Mouse (Mus musculus) heart, embryonic 14.5 days (tissue): Measurements from ENCODE around the gene Polq. TPM values are rescaled to one million over a fixed set of nuclear protein-coding genes. Genes with fewer than 3 reads are reported as not detected.

Experiments
- ATAC-seq: fragments of 200-750 bp; cut with Nextera tagmentation; 2 replicates; pipeline ENCODE4 v1.8.0; 2017; ENCODE audit warnings: low read depth, moderate TSS enrichment; ENCODE audit not compliant: insufficient number of reproducible peaks, insufficient read depth, low FRiP score
- H3K27ac ChIP-seq, 2 experiments: fragments of 200-500 bp in 1 of 2; fragments of 300-500 bp in 1 of 2; sonication (generic) in 1 of 2; replicated peaks in 1 of 2; 2 replicates each; pipeline ENCODE4 v1.5.1; 2012 to 2014; ENCODE audit warnings: low read depth in 2 of 2, low read length in 2 of 2, control low read depth in 1 of 2, mild to moderate bottlenecking in 1 of 2, mixed read lengths in 1 of 2; ENCODE audit not compliant: control insufficient read depth in 1 of 2, insufficient read depth in 1 of 2
- H3K27me3 ChIP-seq: fragments of 300-500 bp; sonication (generic); 2 replicates; pipeline ENCODE4 v1.6.1; 2014; ENCODE audit warnings: mild to moderate bottlenecking, low read length, control low read depth; ENCODE audit not compliant: control insufficient read depth, insufficient read depth
- H3K36me3 ChIP-seq: fragments of 300-500 bp; sonication (generic); 2 replicates; pipeline ENCODE4 v1.6.1; 2014; ENCODE audit warnings: mild to moderate bottlenecking, control low read depth, low read length, mixed read lengths; ENCODE audit not compliant: control insufficient read depth, insufficient read depth
- H3K4me1 ChIP-seq, 2 experiments: fragments of 200-500 bp in 1 of 2; fragments of 300-500 bp in 1 of 2; sonication (generic) in 1 of 2; 2 replicates each; pipeline ENCODE4 v1.6.1; 2012 to 2014; ENCODE audit warnings: low read length in 2 of 2, control low read depth in 1 of 2, mixed read lengths in 1 of 2; ENCODE audit not compliant: control insufficient read depth in 2 of 2, insufficient read depth in 2 of 2
- H3K4me2 ChIP-seq: fragments of 300-500 bp; sonication (generic); 2 replicates; pipeline ENCODE4 v1.6.1; 2014; ENCODE audit warnings: mild to moderate bottlenecking, low read length
- H3K4me3 ChIP-seq, 2 experiments: fragments of 200-500 bp in 1 of 2; fragments of 300-500 bp in 1 of 2; sonication (generic) in 1 of 2; 2 replicates each; pipeline ENCODE4 v1.5.1; 2012 to 2014; ENCODE audit warnings: low read length in 2 of 2, mild to moderate bottlenecking in 2 of 2, control low read depth in 1 of 2, low read depth in 1 of 2, moderate library complexity in 1 of 2; ENCODE audit not compliant: control insufficient read depth in 1 of 2, insufficient read depth in 1 of 2
- H3K9ac ChIP-seq: fragments of 300-500 bp; sonication (generic); 2 replicates; pipeline ENCODE4 v1.6.1; 2014; ENCODE audit warnings: mild to moderate bottlenecking, low read length
- H3K9me3 ChIP-seq: fragments of 300-500 bp; sonication (generic); 2 replicates; pipeline ENCODE4 v1.6.1; 2016; ENCODE audit warnings: low read length, control low read depth; ENCODE audit not compliant: control insufficient read depth
- WGBS: fragments of 180-500 bp; shearing (Covaris S2); extraction: QIAGEN DNeasy Blood & Tissue Kit; methylation state at CpG from one replicate; pipeline ENCODE4 v1.1.7; 2014; 5-methylcytosine and 5-hydroxymethylcytosine counted together
- polyA plus RNA-seq: library from polyadenylated mRNA; unstranded; fragments of >200 nt; fragmentation: Nextera tagmentation; extraction: Ambion mirVana; gene quantifications from 2 replicates; pipeline ENCODE4 v1.2.1, GENCODE M21; 2014

Polq gene
- polyA plus RNA-seq, 1 experiment from 2014 or later, result 4.4 TPM

- WGBS, result 55% methylated on average over 5 of the region's 5 CpGs
- Histone ChIP-seq H3K4me2 (peak overlapping the region; percentile 76), H3K27ac (no peak overlapping the region), H3K27me3 (no peaks in the 10 kb centered on the region), H3K4me1 (peaks cover 0 to 15% of the 10 kb centered on the region in 2 experiments; a peak in 2 of 4 replicates), H3K4me3 (peak overlapping the region; percentile 70 to 82), H3K9me3 (no peaks in the 10 kb centered on the region), H3K9ac (peak overlapping the region; percentile 83), H3K36me3 (peaks cover 11% of the 10 kb centered on the region; the same call in 1 of the 2 replicates)
- ATAC-seq, result no peak
Observed at GRCm38 (mm10) chr16:37012336-37012735, 750 bp downstream of the Polq start.

DNA sequence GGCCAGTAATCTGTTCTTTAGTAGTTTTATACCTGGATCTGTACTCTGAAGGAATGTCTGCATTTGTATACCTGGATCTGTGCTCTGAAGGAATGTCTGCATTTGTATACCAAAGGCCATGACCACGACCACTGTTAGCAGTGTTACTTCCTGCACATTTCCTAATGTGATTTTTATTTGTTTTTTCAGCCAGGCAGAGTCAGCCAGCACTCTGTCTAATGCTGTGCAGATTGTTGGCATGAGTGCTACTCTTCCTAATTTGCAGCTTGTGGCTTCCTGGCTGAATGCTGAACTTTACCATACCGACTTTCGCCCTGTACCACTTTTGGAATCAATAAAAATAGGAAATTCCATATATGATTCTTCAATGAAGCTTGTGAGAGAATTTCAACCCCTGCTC, 16.0 kb downstream of the Polq start:
- Histone ChIP-seq H3K9ac (no peak overlapping the region), H3K27ac (no peak overlapping the region), H3K27me3 (no peaks in the 10 kb centered on the region), H3K4me1 (no peaks in the 10 kb centered on the region), H3K36me3 (peaks cover 10% of the 10 kb centered on the region; the same call in 1 of the 2 replicates), H3K4me2 (no peak overlapping the region), H3K9me3 (no peaks in the 10 kb centered on the region), H3K4me3 (no peak overlapping the region)
- 71% methylated on average over 3 of the region's 3 CpGs for WGBS
- no peak for ATAC-seq

DNA sequence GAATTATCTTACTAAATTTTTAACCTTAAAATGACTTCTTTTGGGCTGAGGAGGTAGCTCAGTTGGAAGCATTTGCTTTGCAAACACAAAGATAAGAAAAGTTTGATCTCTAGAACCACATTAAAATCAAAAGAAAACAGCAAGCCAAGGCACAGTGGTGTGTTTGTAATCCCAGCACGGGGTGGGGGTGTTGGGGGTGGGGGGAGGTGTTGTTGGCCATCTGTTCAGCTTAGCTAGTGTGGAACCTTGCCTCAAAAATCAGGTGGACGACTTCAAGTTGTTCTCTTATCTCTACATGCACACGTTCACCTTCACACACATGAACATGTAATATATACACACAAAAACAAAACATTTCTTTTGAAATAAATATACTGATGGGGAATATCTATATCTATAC, 20.4 kb downstream of the Polq start:
- WGBS, result 52% methylated on average over 3 of the region's 3 CpGs
- no peak overlapping the region for H3K9ac ChIP-seq

GRCm38 (mm10) chr16:37034751-37035150, 23.2 kb downstream of the Polq start:
- ATAC-seq, result no peak
- Histone ChIP-seq H3K4me1 (no peaks in the 10 kb centered on the region), H3K9ac (no peak overlapping the region), H3K36me3 (peaks cover 26% of the 10 kb centered on the region), H3K4me2 (no peak overlapping the region), H3K9me3 (no peaks in the 10 kb centered on the region), H3K4me3 (no peak overlapping the region), H3K27me3 (no peaks in the 10 kb centered on the region), H3K27ac (no peak overlapping the region)
- 97% methylated on average over 8 of the region's 8 CpGs for whole genome bisulfite sequencing

More for the DNA sequence above, 20.4 kb downstream of the Polq start:
- Histone ChIP-seq H3K4me3 (no peak overlapping the region), H3K27ac (no peak overlapping the region), H3K27me3 (no peaks in the 10 kb centered on the region), H3K4me1 (no peaks in the 10 kb centered on the region), H3K4me2 (no peak overlapping the region), H3K36me3 (peaks cover 25% of the 10 kb centered on the region), H3K9me3 (no peaks in the 10 kb centered on the region)
- no peak for ATAC-seq

DNA sequence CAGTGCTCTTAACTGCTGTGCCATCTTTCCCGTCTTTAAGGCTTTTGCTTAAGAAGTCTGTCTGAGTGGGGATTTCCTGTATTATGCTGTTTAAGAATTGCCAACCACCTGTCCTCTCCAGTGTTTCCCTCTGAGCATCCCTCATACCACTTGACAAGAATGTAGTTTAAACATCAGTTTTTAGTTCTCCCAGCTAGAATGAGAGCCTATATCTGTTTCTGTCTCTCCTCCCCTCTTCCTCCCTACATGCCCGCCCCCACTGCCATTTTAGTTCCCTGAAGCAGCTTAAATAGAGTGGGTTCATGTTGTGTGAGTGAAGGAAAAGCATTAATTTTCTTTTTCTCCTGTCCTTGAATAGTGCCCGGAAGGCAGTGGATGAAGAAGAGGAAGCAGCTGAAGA, 48.0 kb downstream of the Polq start:
- no peak for ATAC-seq
- WGBS, result 89% methylated on average over 3 of the region's 3 CpGs

GRCm38 (mm10) chr16:37061261-37061660, 49.7 kb downstream of the Polq start:
- Histone ChIP-seq H3K27ac (no peak overlapping the region), H3K4me1 (no peaks in the 10 kb centered on the region), H3K9ac (no peak overlapping the region), H3K9me3 (0 out of 2 replicates have a peak, but pooled peaks cover 5% of the 10 kb centered on the region), H3K4me2 (no peak overlapping the region), H3K4me3 (no peak overlapping the region), H3K36me3 (peaks cover 31% of the 10 kb centered on the region), H3K27me3 (no peaks in the 10 kb centered on the region)
- WGBS, result 99% methylated on average over 4 of the region's 4 CpGs
- no peak for ATAC-seq

More for the DNA sequence above, 48.0 kb downstream of the Polq start:
- Histone ChIP-seq H3K27me3 (no peaks in the 10 kb centered on the region), H3K4me2 (no peak overlapping the region), H3K4me1 (no peaks in the 10 kb centered on the region), H3K27ac (no peak overlapping the region), H3K4me3 (no peak overlapping the region), H3K9ac (no peak overlapping the region), H3K9me3 (0 out of 2 replicates have a peak, but pooled peaks cover 5% of the 10 kb centered on the region), H3K36me3 (peaks cover 31% of the 10 kb centered on the region)

- WGBS, result 78% methylated on average over 5 of the region's 5 CpGs
- Histone ChIP-seq H3K27ac (no peak overlapping the region), H3K27me3 (no peaks in the 10 kb centered on the region), H3K4me3 (no peak overlapping the region), H3K9ac (no peak overlapping the region), H3K36me3 (peaks cover 28% of the 10 kb centered on the region), H3K4me1 (no peaks in the 10 kb centered on the region), H3K9me3 (no peaks in the 10 kb centered on the region), H3K4me2 (no peak overlapping the region)
- no peak for ATAC-seq
Observed at GRCm38 (mm10) chr16:37072354-37072753, 60.8 kb downstream of the Polq start.

- 52% methylated on average over 1 of the region's 1 CpGs for WGBS
- no peaks in the 10 kb centered on the region for H3K9me3 ChIP-seq
- no peak overlapping the region for H3K4me3 ChIP-seq
- no peaks in the 10 kb centered on the region for H3K4me1 ChIP-seq
- H3K27me3 ChIP-seq, result no peaks in the 10 kb centered on the region
- no peak overlapping the region for H3K27ac ChIP-seq
- peaks cover 56% of the 10 kb centered on the region for H3K36me3 ChIP-seq
- H3K4me2 ChIP-seq, result no peak overlapping the region
- H3K9ac ChIP-seq, result no peak overlapping the region
- ATAC-seq, result no peak
Observed at GRCm38 (mm10) chr16:37089648-37090047, 78.1 kb downstream of the Polq start.
